Mouse (Mus musculus) olfactory bulb, adult 2 months (tissue): ENCODE measurements around the gene Rab5b. TPM values are rescaled to one million over a fixed set of nuclear protein-coding genes. Genes with fewer than 3 reads are reported as not detected.
"Not testable (repeated sequence)": the region's sequence is repeated elsewhere in the genome, so short reads cannot be mapped to it uniquely, and the experiment has no call there.

Experiments used
- H3K27ac ChIP-seq: fragments of 200-500 bp; 2 replicates; pipeline ENCODE4 v1.5.1; 2012; ENCODE audit warnings: low read depth, low read length; ENCODE audit not compliant: insufficient read depth
- H3K4me1 ChIP-seq: fragments of 200-500 bp; 2 replicates; pipeline ENCODE4 v1.6.1; 2012; ENCODE audit warnings: low read length; ENCODE audit not compliant: control insufficient read depth, insufficient read depth
- H3K4me3 ChIP-seq: fragments of 200-500 bp; 2 replicates; pipeline ENCODE4 v1.5.1; 2012; ENCODE audit warnings: mild to moderate bottlenecking, low read depth, low read length, moderate library complexity; ENCODE audit not compliant: insufficient read depth
- CTCF ChIP-seq: fragments of 200-500 bp; IDR thresholded peaks from 2 replicates; pipeline ENCODE4 v1.5.1; 2012; ENCODE audit warnings: low read depth, mild to moderate bottlenecking, low read length, moderate library complexity; ENCODE audit not compliant: insufficient read depth
- POLR2A ChIP-seq: fragments of 200-500 bp; IDR thresholded peaks from 2 replicates; pipeline ENCODE4 v1.6.1; 2012; ENCODE audit warnings: mild to moderate bottlenecking, low read depth, low read length, moderate library complexity; ENCODE audit not compliant: insufficient read depth
- WGBS: fragments of 180-500 bp; shearing (Covaris S2); methylation state at CpG from one replicate; pipeline ENCODE4 v1.1.7; 2018; 5-methylcytosine and 5-hydroxymethylcytosine counted together
- polyA plus RNA-seq: library from polyadenylated mRNA; stranded (reverse); fragments of >200 nt; gene quantifications from 2 replicates; pipeline ENCODE4 v1.2.4, GENCODE M21; 2012; ENCODE audit warnings: low replicate concordance; ENCODE audit not compliant: missing spikeins, insufficient read depth, insufficient read length

Gene Rab5b
- polyA plus RNA-seq, 1 experiment = not detected

- Histone ChIP-seq H3K4me3 (no peak overlapping the region), H3K27ac (no peak overlapping the region), H3K4me1 (no peaks in the 10 kb centered on the region)
- WGBS = 29% methylated on average over 6 of the region's 6 CpGs
- TF ChIP-seq CTCF (no peak), POLR2A (no peak)
Measured at GRCm38 (mm10) chr10:128631571-128631970, 64.5 kb downstream of the Rab5b start.

- H3K4me3 ChIP-seq, H3K27ac ChIP-seq, H3K4me1 ChIP-seq: not testable (repeated sequence)
- 83% methylated on average over 5 of the region's 5 CpGs for WGBS
Measured at GRCm38 (mm10) chr10:128630306-128630705, 65.8 kb downstream of the Rab5b start.

GRCm38 (mm10) chr10:128629746-128630145 lies 66.3 kb downstream of the Rab5b start:
- no peak overlapping the region for H3K4me3 ChIP-seq
- TF ChIP-seq CTCF (no peak), POLR2A (no peak)
- no peak overlapping the region for H3K27ac ChIP-seq
- WGBS = 80% methylated on average over 2 of the region's 2 CpGs
- H3K4me1 ChIP-seq = peaks cover 2% of the 10 kb centered on the region; the same call in 1 of the 2 replicates

GRCm38 (mm10) chr10:128627398-128628317 lies 68.4 kb downstream of the Rab5b start:
- Histone ChIP-seq H3K27ac (no peak overlapping the region), H3K4me3 (no peak overlapping the region), H3K4me1 (peaks cover 2% of the 10 kb centered on the region; the same call in 1 of the 2 replicates)
- TF ChIP-seq POLR2A = no peak
- no peak for TF ChIP-seq CTCF
- 84% methylated on average over 10 of the region's 10 CpGs for WGBS

Other genes with a start within 250 kb of the Rab5b start
- 236 and 251 TPM in 2 replicates for gene Smarcc2, start 237.0 kb downstream of the Rab5b start, polyA plus RNA-seq
- gene Myl6, start 202.1 kb downstream of the Rab5b start, polyA plus RNA-seq = not detected in 2 replicates
- not detected in 2 replicates for gene Myl6b, start 197.6 kb downstream of the Rab5b start, polyA plus RNA-seq
- gene Esyt1, start 170.4 kb downstream of the Rab5b start, polyA plus RNA-seq = not detected in 2 replicates
- not detected in 2 replicates for gene Zc3h10, start 148.5 kb downstream of the Rab5b start, polyA plus RNA-seq
- not detected in 2 replicates for gene Rpl41, start 147.0 kb downstream of the Rab5b start, polyA plus RNA-seq
- not detected in 2 replicates for gene Pa2g4, start 130.3 kb downstream of the Rab5b start, polyA plus RNA-seq
- gene Erbb3, start 106.6 kb downstream of the Rab5b start, polyA plus RNA-seq = not detected in 2 replicates
- not detected in 2 replicates for gene Rps26, start 69.5 kb downstream of the Rab5b start, polyA plus RNA-seq
- gene Ikzf4, start 50.3 kb downstream of the Rab5b start, polyA plus RNA-seq = not detected in 2 replicates
- not detected in 2 replicates for gene Suox, start 22.2 kb downstream of the Rab5b start, polyA plus RNA-seq
- gene Pmel, start 7.9 kb upstream of the Rab5b start, polyA plus RNA-seq = not detected in 2 replicates
- not detected in 2 replicates for gene Cdk2, start 8.8 kb upstream of the Rab5b start, polyA plus RNA-seq
- 167 TPM in 1 of 2 replicates, not detected in the other for gene Dgka, start 48.6 kb upstream of the Rab5b start, polyA plus RNA-seq
- not detected in 2 replicates for gene Pym1, start 51.6 kb upstream of the Rab5b start, polyA plus RNA-seq
- gene Mmp19, start 94.6 kb upstream of the Rab5b start, polyA plus RNA-seq = not detected in 2 replicates
- gene Dnajc14, start 107.8 kb upstream of the Rab5b start, polyA plus RNA-seq = not detected in 2 replicates
- not detected in 2 replicates for gene Tmem198b, start 108.1 kb upstream of the Rab5b start, polyA plus RNA-seq
- not detected in 2 replicates for gene Sarnp, start 121.1 kb upstream of the Rab5b start, polyA plus RNA-seq
- not detected in 2 replicates for gene Ormdl2, start 125.4 kb upstream of the Rab5b start, polyA plus RNA-seq
- not detected in 2 replicates for gene Gdf11, start 195.5 kb upstream of the Rab5b start, polyA plus RNA-seq
- not detected in 2 replicates for gene Cd63, start 204.7 kb upstream of the Rab5b start, polyA plus RNA-seq
- not detected in 2 replicates for gene Rdh5, start 226.6 kb upstream of the Rab5b start, polyA plus RNA-seq
- gene Bloc1s1, start 227.8 kb upstream of the Rab5b start, polyA plus RNA-seq = not detected in 2 replicates
- not detected in 2 replicates for gene Itga7, start 237.6 kb upstream of the Rab5b start, polyA plus RNA-seq